Mouse (Mus musculus): ENCODE results near the gene Nup133. TPM values are rescaled to one million over a fixed set of nuclear protein-coding genes. Genes with fewer than 3 reads are reported as not detected.
A peak's percentile ranks its signal among the peaks of the same experiment; 100 is the strongest.
"Not testable (repeated sequence)": the region's sequence is repeated elsewhere in the genome, so short reads cannot be mapped to it uniquely, and the experiment has no call there.

The Nup133 gene
- polyA plus RNA-seq, 2 experiments = 27.0 to 32.2 TPM

- H3K4me3 ChIP-seq (replicated peaks; ENCODE audit: low read length) = no peak overlapping the region
- H3K9me3 ChIP-seq (ENCODE audit: control insufficient read depth, low read length) = no peaks in the 10 kb centered on the region
- no peak overlapping the region for H3K27ac ChIP-seq (replicated peaks; ENCODE audit: low read depth, low read length)
- TF ChIP-seq POLR2A (IDR thresholded peaks at IDR 0.05; ENCODE audit: borderline replicate concordance, extremely low read depth, insufficient read depth, insufficient read length) = no peak
- no peaks in the 10 kb centered on the region for H3K27me3 ChIP-seq (ENCODE audit: control insufficient read depth, insufficient read depth, low read length)
- ATAC-seq (ENCODE audit: low FRiP score, low read depth) (no peak), DNase-seq (ENCODE audit: low spot score) (peak; percentile 40)
- no peak overlapping the region for H3K4me2 ChIP-seq (replicated peaks; ENCODE audit: low read depth, low read length, severe bottlenecking)
- 53% methylated on average over 2 of the region's 2 CpGs for WGBS
- H3K4me1 ChIP-seq (ENCODE audit: control insufficient read depth, insufficient read depth, low read length) = no peaks in the 10 kb centered on the region
- peaks cover 18% of the 10 kb centered on the region for H3K36me3 ChIP-seq (ENCODE audit: control insufficient read depth, insufficient read depth, low read length)
- H3K9ac ChIP-seq (ENCODE audit: low read depth, low read length, severe bottlenecking) = no peak overlapping the region
Observed at GRCm38 (mm10) chr8:123966896-123967295, 17.8 kb upstream of the Nup133 start.

- DNase-seq (ENCODE audit: low spot score) (no peak), ATAC-seq (ENCODE audit: low FRiP score, low read depth) (no peak)
- WGBS = 62% methylated on average over 1 of the region's 1 CpGs
- Histone ChIP-seq H3K9ac (ENCODE audit: low read depth, low read length, severe bottlenecking) (no peak overlapping the region), H3K9me3 (ENCODE audit: control insufficient read depth, low read length) (no peaks in the 10 kb centered on the region), H3K4me1 (ENCODE audit: control insufficient read depth, insufficient read depth, low read length) (no peaks in the 10 kb centered on the region), H3K4me3 (replicated peaks; ENCODE audit: low read length) (no peak overlapping the region), H3K27ac (replicated peaks; ENCODE audit: low read depth, low read length) (no peak overlapping the region), H3K36me3 (ENCODE audit: control insufficient read depth, insufficient read depth, low read length) (peaks cover 37% of the 10 kb centered on the region), H3K4me2 (replicated peaks; ENCODE audit: low read depth, low read length, severe bottlenecking) (no peak overlapping the region), H3K27me3 (ENCODE audit: control insufficient read depth, insufficient read depth, low read length) (no peaks in the 10 kb centered on the region)
- no peak for TF ChIP-seq POLR2A (IDR thresholded peaks at IDR 0.05; ENCODE audit: borderline replicate concordance, extremely low read depth, insufficient read depth, insufficient read length)
Observed at GRCm38 (mm10) chr8:123961371-123961770, 12.3 kb upstream of the Nup133 start.

GRCm38 (mm10) chr8:123960556-123960955, 11.5 kb upstream of the Nup133 start:
- not testable (repeated sequence) for H3K27me3 ChIP-seq (ENCODE audit: control insufficient read depth, insufficient read depth, low read length); H3K4me2 ChIP-seq (replicated peaks; ENCODE audit: low read depth, low read length, severe bottlenecking); DNase-seq (ENCODE audit: low spot score); H3K9ac ChIP-seq (ENCODE audit: low read depth, low read length, severe bottlenecking); H3K9me3 ChIP-seq (ENCODE audit: control insufficient read depth, low read length); ATAC-seq (ENCODE audit: low FRiP score, low read depth); H3K27ac ChIP-seq (replicated peaks; ENCODE audit: low read depth, low read length); H3K4me3 ChIP-seq (replicated peaks; ENCODE audit: low read length); H3K4me1 ChIP-seq (ENCODE audit: control insufficient read depth, insufficient read depth, low read length)
- H3K36me3 ChIP-seq (ENCODE audit: control insufficient read depth, insufficient read depth, low read length) = peaks cover 30% of the 10 kb centered on the region
- WGBS = 86% methylated on average over 5 of the region's 5 CpGs

- no peak for TF ChIP-seq POLR2A (IDR thresholded peaks at IDR 0.05; ENCODE audit: borderline replicate concordance, extremely low read depth, insufficient read depth, insufficient read length)
- no peak for ATAC-seq (ENCODE audit: low FRiP score, low read depth)
- no peaks in the 10 kb centered on the region for H3K9me3 ChIP-seq (ENCODE audit: control insufficient read depth, low read length)
- 87% methylated on average over 9 of the region's 9 CpGs for WGBS
- no peak overlapping the region for H3K27ac ChIP-seq (replicated peaks; ENCODE audit: low read depth, low read length)
- H3K27me3 ChIP-seq (ENCODE audit: control insufficient read depth, insufficient read depth, low read length) = no peaks in the 10 kb centered on the region
- no peak overlapping the region for H3K9ac ChIP-seq (ENCODE audit: low read depth, low read length, severe bottlenecking)
- H3K4me2 ChIP-seq (replicated peaks; ENCODE audit: low read depth, low read length, severe bottlenecking) = no peak overlapping the region
- H3K36me3 ChIP-seq (ENCODE audit: control insufficient read depth, insufficient read depth, low read length) = peaks cover 32% of the 10 kb centered on the region
- H3K4me3 ChIP-seq (replicated peaks; ENCODE audit: low read length) = no peak overlapping the region
- DNase-seq (ENCODE audit: low spot score) = no peak
- no peaks in the 10 kb centered on the region for H3K4me1 ChIP-seq (ENCODE audit: control insufficient read depth, insufficient read depth, low read length)
Observed at GRCm38 (mm10) chr8:123960056-123960455, 11.0 kb upstream of the Nup133 start.

GRCm38 (mm10) chr8:123959473-123959872, 10.4 kb upstream of the Nup133 start:
- Histone ChIP-seq H3K4me3 (replicated peaks; ENCODE audit: low read length) (no peak overlapping the region), H3K27ac (replicated peaks; ENCODE audit: low read depth, low read length) (no peak overlapping the region), H3K9me3 (ENCODE audit: control insufficient read depth, low read length) (no peaks in the 10 kb centered on the region), H3K9ac (ENCODE audit: low read depth, low read length, severe bottlenecking) (no peak overlapping the region), H3K27me3 (ENCODE audit: control insufficient read depth, insufficient read depth, low read length) (no peaks in the 10 kb centered on the region), H3K36me3 (ENCODE audit: control insufficient read depth, insufficient read depth, low read length) (peaks cover 29% of the 10 kb centered on the region), H3K4me1 (ENCODE audit: control insufficient read depth, insufficient read depth, low read length) (no peaks in the 10 kb centered on the region), H3K4me2 (replicated peaks; ENCODE audit: low read depth, low read length, severe bottlenecking) (no peak overlapping the region)
- WGBS = 88% methylated on average over 6 of the region's 6 CpGs
- TF ChIP-seq POLR2A (IDR thresholded peaks at IDR 0.05; ENCODE audit: borderline replicate concordance, extremely low read depth, insufficient read depth, insufficient read length) = no peak
- DNase-seq (ENCODE audit: low spot score) (no peak), ATAC-seq (ENCODE audit: low FRiP score, low read depth) (no peak)

GRCm38 (mm10) chr8:123958130-123958529, 9.1 kb upstream of the Nup133 start:
- no peaks in the 10 kb centered on the region for H3K27me3 ChIP-seq (ENCODE audit: control insufficient read depth, insufficient read depth, low read length)
- DNase-seq (ENCODE audit: low spot score) = no peak
- no peak overlapping the region for H3K4me3 ChIP-seq (replicated peaks; ENCODE audit: low read length)
- no peaks in the 10 kb centered on the region for H3K4me1 ChIP-seq (ENCODE audit: control insufficient read depth, insufficient read depth, low read length)
- no peaks in the 10 kb centered on the region for H3K9me3 ChIP-seq (ENCODE audit: control insufficient read depth, low read length)
- no peak overlapping the region for H3K27ac ChIP-seq (replicated peaks; ENCODE audit: low read depth, low read length)
- H3K4me2 ChIP-seq (replicated peaks; ENCODE audit: low read depth, low read length, severe bottlenecking) = no peak overlapping the region
- 74% methylated on average over 17 of the region's 17 CpGs for WGBS
- TF ChIP-seq POLR2A (IDR thresholded peaks at IDR 0.05; ENCODE audit: borderline replicate concordance, extremely low read depth, insufficient read depth, insufficient read length) = no peak
- peaks cover 36% of the 10 kb centered on the region for H3K36me3 ChIP-seq (ENCODE audit: control insufficient read depth, insufficient read depth, low read length)
- no peak for ATAC-seq (ENCODE audit: low FRiP score, low read depth)
- no peak overlapping the region for H3K9ac ChIP-seq (ENCODE audit: low read depth, low read length, severe bottlenecking)
